Comparison of ENCODE assay signal across 19 mouse cellular contexts in genomic region chr9:90263340-90263679, GRCm38 (mm10). TPM values are rescaled to one million over a fixed set of nuclear protein-coding genes. Genes with fewer than 3 reads are reported as not detected.
DNase-seq lines count a peak whose midpoint lies in the region; ATAC-seq and TF ChIP-seq lines count a peak whose summit lies in the region.
"Had no signal": no experiment of that assay in that cellular context is flagged by ENCODE, and none has a peak within 500 bp of the region (broad histone marks: within the 10 kb centered on the region; RNA-seq: fewer than 3 reads in every experiment).

No protein-coding gene starts in this region.

- no peak overlapping the region for H3K4me3 ChIP-seq in thymus, adult 2 months (ENCODE audit: control insufficient read depth, insufficient read depth, low read length)
- no peak overlapping the region for H3K4me3 ChIP-seq in liver, embryonic 11.5 days (ENCODE audit: low read depth, low read length)
- no peak overlapping the region for H3K4me3 ChIP-seq in liver, embryonic 15.5 days (replicated peaks)
- no peak overlapping the region for H3K4me3 ChIP-seq in forebrain, embryonic 14.5 days (ENCODE audit: low read depth, low read length)
- H3K4me3 ChIP-seq in kidney, embryonic 14.5 days (ENCODE audit: low read length), result no peak overlapping the region
- H3K4me3 ChIP-seq: embryonic facial prominence, embryonic 15.5 days; gastrocnemius, adult 2 months; heart, embryonic 12.5 days; hindbrain, embryonic 10.5 days had no signal

- H3K4me1 ChIP-seq in thymus, adult 2 months (replicated peaks; ENCODE audit: control insufficient read depth, insufficient read depth, low read length), result peaks cover 41% of the 10 kb centered on the region
- peaks cover 49% of the 10 kb centered on the region for H3K4me1 ChIP-seq in liver, embryonic 11.5 days (replicated peaks; ENCODE audit: control insufficient read depth, insufficient read depth, low read length)
- peaks cover 98% of the 10 kb centered on the region for H3K4me1 ChIP-seq in liver, embryonic 15.5 days (replicated peaks)
- no peaks in the 10 kb centered on the region for H3K4me1 ChIP-seq in forebrain, embryonic 14.5 days (ENCODE audit: control insufficient read depth, insufficient read depth, low read length)
- H3K4me1 ChIP-seq in kidney, embryonic 14.5 days (ENCODE audit: control insufficient read depth, insufficient read depth, low read length), result peaks cover 14% of the 10 kb centered on the region

- no peak for ATAC-seq in liver, embryonic 11.5 days (replicated peaks; ENCODE audit: low FRiP score)
- ATAC-seq in liver, embryonic 15.5 days (ENCODE audit: insufficient read depth), result no peak
- no peak for ATAC-seq in forebrain, embryonic 14.5 days
- ATAC-seq in kidney, embryonic 14.5 days (ENCODE audit: low FRiP score, low TSS enrichment), result no peak
- ATAC-seq: forebrain, embryonic 16.5 days had no signal

- H3K9me3 ChIP-seq in liver, embryonic 11.5 days (ENCODE audit: control insufficient read depth, low read length), result no peaks in the 10 kb centered on the region
- no peaks in the 10 kb centered on the region for H3K9me3 ChIP-seq in liver, embryonic 15.5 days (replicated peaks)
- H3K9me3 ChIP-seq in forebrain, embryonic 14.5 days (replicated peaks; ENCODE audit: control insufficient read depth, low read length), result no peaks in the 10 kb centered on the region
- no peaks in the 10 kb centered on the region for H3K9me3 ChIP-seq in kidney, embryonic 14.5 days (ENCODE audit: control insufficient read depth, low read length)
- H3K9me3 ChIP-seq: embryonic facial prominence, embryonic 15.5 days; heart, embryonic 12.5 days; hindbrain, embryonic 10.5 days had no signal

- H3K36me3 ChIP-seq in thymus, adult 2 months (ENCODE audit: control insufficient read depth, insufficient read depth, low read length), result no peaks in the 10 kb centered on the region
- no peaks in the 10 kb centered on the region for H3K36me3 ChIP-seq in liver, embryonic 11.5 days (ENCODE audit: control insufficient read depth, insufficient read depth, low read length)
- peaks cover 37% of the 10 kb centered on the region for H3K36me3 ChIP-seq in liver, embryonic 15.5 days (replicated peaks)
- no peaks in the 10 kb centered on the region for H3K36me3 ChIP-seq in forebrain, embryonic 14.5 days (ENCODE audit: control insufficient read depth, insufficient read depth, low read length)
- H3K36me3 ChIP-seq in kidney, embryonic 14.5 days (ENCODE audit: control insufficient read depth, insufficient read depth, low read length), result no peaks in the 10 kb centered on the region
- H3K36me3 ChIP-seq: heart, embryonic 12.5 days had no signal

- H3K4me2 ChIP-seq in liver, embryonic 11.5 days, result no peak overlapping the region
- no peak overlapping the region for H3K4me2 ChIP-seq in liver, embryonic 15.5 days
- no peak overlapping the region for H3K4me2 ChIP-seq in forebrain, embryonic 14.5 days (ENCODE audit: low read length)
- H3K4me2 ChIP-seq in kidney, embryonic 14.5 days (replicated peaks; ENCODE audit: low read depth, low read length), result no peak overlapping the region
- H3K4me2 ChIP-seq: embryonic facial prominence, embryonic 15.5 days; heart, embryonic 12.5 days; hindbrain, embryonic 14.5 days had no signal

- H3K9ac ChIP-seq in liver, embryonic 11.5 days (ENCODE audit: low read depth, low read length), result no peak overlapping the region
- no peak overlapping the region for H3K9ac ChIP-seq in liver, embryonic 15.5 days
- H3K9ac ChIP-seq in forebrain, embryonic 14.5 days (ENCODE audit: low read length), result no peak overlapping the region
- H3K9ac ChIP-seq in kidney, embryonic 14.5 days (ENCODE audit: low read depth, low read length), result no peak overlapping the region
- H3K9ac ChIP-seq: embryonic facial prominence, embryonic 15.5 days; heart, embryonic 12.5 days; hindbrain, embryonic 14.5 days had no signal

- 96% methylated on average over 4 of the region's 4 CpGs for WGBS in thymus, adult 2 months
- WGBS in liver, embryonic 11.5 days, result 86% methylated on average over 4 of the region's 4 CpGs
- whole genome bisulfite sequencing in liver, embryonic 15.5 days (ENCODE audit: insufficient replicate concordance), result 83% methylated on average over 4 of the region's 4 CpGs
- 92% methylated on average over 4 of the region's 4 CpGs for WGBS in forebrain, embryonic 14.5 days
- 90% methylated on average over 4 of the region's 4 CpGs for WGBS in kidney, embryonic 14.5 days

- TF ChIP-seq CTCF in thymus, adult 2 months (IDR thresholded peaks at IDR 0.05; ENCODE audit: borderline replicate concordance, control insufficient read depth, extremely low read depth, insufficient read depth, low read length, poor library complexity), result no peak

- DNase-seq in thymus, adult 2 months, result peak; percentile 0
- no peak for DNase-seq in thymus, adult 18-20 months
- no peak for DNase-seq in liver, embryonic 11.5 days (ENCODE audit: low spot score)
- peak; percentile 56 for DNase-seq in testis, postnatal 14 days (ENCODE audit: low spot score)
- no peak for DNase-seq in forebrain, embryonic 14.5 days (ENCODE audit: low spot score)
- DNase-seq: adrenal gland, adult 2 months; adrenal gland, postnatal 25 days; cerebellum, adult 2 months; cerebellum, postnatal 10 days; gastrocnemius, adult 2 months; gastrocnemius, postnatal 25 days had no signal

- TF ChIP-seq POLR2A in thymus, adult 2 months (IDR thresholded peaks at IDR 0.05; ENCODE audit: control insufficient read depth, extremely low read depth, insufficient read depth, low read length, poor library complexity), result no peak

- H3K27ac ChIP-seq in thymus, adult 2 months (ENCODE audit: control insufficient read depth, insufficient read depth, low read length), result no peak overlapping the region
- H3K27ac ChIP-seq in liver, embryonic 11.5 days (ENCODE audit: low read depth, low read length), result peak overlapping the region; percentile 33; the same call in 1 of the 2 replicates
- peak overlapping the region; percentile 82 for H3K27ac ChIP-seq in liver, embryonic 15.5 days (replicated peaks)
- no peak overlapping the region for H3K27ac ChIP-seq in forebrain, embryonic 14.5 days (ENCODE audit: low read depth, low read length)
- no peak overlapping the region for H3K27ac ChIP-seq in kidney, embryonic 14.5 days (ENCODE audit: low read depth, low read length)
- H3K27ac ChIP-seq: embryonic facial prominence, embryonic 15.5 days; gastrocnemius, adult 2 months; hindbrain, embryonic 10.5 days; hindbrain, embryonic 14.5 days had no signal

- no peaks in the 10 kb centered on the region for H3K27me3 ChIP-seq in thymus, adult 2 months (ENCODE audit: control insufficient read depth, insufficient read depth, low read length)
- no peaks in the 10 kb centered on the region for H3K27me3 ChIP-seq in liver, embryonic 11.5 days (replicated peaks; ENCODE audit: control insufficient read depth, insufficient read depth, low read length)
- H3K27me3 ChIP-seq in liver, embryonic 15.5 days, result no peaks in the 10 kb centered on the region
- no peaks in the 10 kb centered on the region for H3K27me3 ChIP-seq in forebrain, embryonic 14.5 days (replicated peaks; ENCODE audit: control insufficient read depth, insufficient read depth, low read length)
- no peaks in the 10 kb centered on the region for H3K27me3 ChIP-seq in kidney, embryonic 14.5 days (ENCODE audit: control insufficient read depth, insufficient read depth, low read length)
- H3K27me3 ChIP-seq: CH12.LX; embryonic facial prominence, embryonic 15.5 days; heart, embryonic 12.5 days had no signal

RNA-seq across cellular contexts. Expression of gene Tbc1d2b, which starts 7.3 kb away (rescaled TPM):
- 54.5 and 59.1 TPM in 2 replicates for polyA plus RNA-seq in thymus, adult 2 months (2012; rRNA removed)
- polyA plus RNA-seq in liver, embryonic 11.5 days (2014; fragmentation: Nextera tagmentation; extraction: Ambion mirVana), result 13.2 and 14.2 TPM in 2 replicates
- polyA plus RNA-seq in liver, embryonic 15.5 days (2015; fragmentation: Nextera tagmentation; extraction: Ambion mirVana), result 7.7 and 9.1 TPM in 2 replicates
- polyA plus RNA-seq in forebrain, embryonic 14.5 days (2014; fragmentation: Nextera tagmentation; extraction: Ambion mirVana), result 4.3 and 6.5 TPM in 2 replicates
- polyA plus RNA-seq in kidney, embryonic 14.5 days (2014; fragmentation: Nextera tagmentation; extraction: Ambion mirVana), result 8.9 and 14.7 TPM in 2 replicates

Comparison
In these comparisons a context has a peak if more than half of its experiments do, and no peak if none do; other contexts are left out.
1. DNase-seq: peak in thymus, adult 2 months (single experiment) and testis, postnatal 14 days (single experiment); none in thymus, adult 18-20 months (0 of 2), liver, embryonic 11.5 days (single experiment) and forebrain, embryonic 14.5 days (single experiment).
2. H3K27ac ChIP-seq: peak in liver, embryonic 11.5 days (single experiment) and liver, embryonic 15.5 days (single experiment); none in thymus, adult 2 months (single experiment), forebrain, embryonic 14.5 days (single experiment) and kidney, embryonic 14.5 days (single experiment).